In genomic region chr11:119493516-119493915, GRCm38 (mm10) we compare ENCODE assay signal across 14 mouse cellular contexts. TPM values are rescaled to one million over a fixed set of nuclear protein-coding genes. Genes with fewer than 3 reads are reported as not detected.
"Had no signal": no experiment of that assay in that cellular context is flagged by ENCODE, and none has a peak within 500 bp of the region (broad histone marks: within the 10 kb centered on the region; RNA-seq: fewer than 3 reads in every experiment).

No protein-coding gene starts in this region.

- H3K36me3 ChIP-seq: lung, embryonic 15.5 days had no signal

- H3K4me3 ChIP-seq: kidney, embryonic 15.5 days; lung, embryonic 15.5 days had no signal

- DNase-seq: kidney, adult 11 months; kidney, postnatal 14 days; kidney, postnatal 4 days; left cerebral cortex, postnatal 4 days; thymus, postnatal 25 days had no signal

- H3K9ac ChIP-seq: kidney, embryonic 15.5 days; limb, embryonic 13.5 days; lung, embryonic 15.5 days had no signal

- H3K9me3 ChIP-seq: kidney, embryonic 15.5 days; limb, embryonic 13.5 days; liver, embryonic 13.5 days; lung, embryonic 15.5 days; megakaryocyte, embryonic 14.5 days; midbrain, embryonic 10.5 days; midbrain, embryonic 13.5 days had no signal

- ATAC-seq: inflammation-experienced regulatory T-cells, adult 6 months; midbrain, embryonic 13.5 days; midbrain, embryonic 16.5 days had no signal

- H3K27ac ChIP-seq: kidney, embryonic 15.5 days; limb, embryonic 13.5 days; liver, embryonic 13.5 days; lung, embryonic 15.5 days; midbrain, embryonic 13.5 days had no signal

- H3K27me3 ChIP-seq: kidney, embryonic 15.5 days; limb, embryonic 13.5 days; liver, embryonic 13.5 days; lung, embryonic 15.5 days; megakaryocyte, embryonic 14.5 days; midbrain, embryonic 13.5 days had no signal

RNA-seq across cellular contexts. Expression of gene Nptx1, which starts 54.0 kb away (rescaled TPM):
- polyA plus RNA-seq: inflammation-experienced regulatory T-cells, adult 6 months had no signal
